Mouse (Mus musculus) ES-E14 (cell line): ENCODE data around the gene Spaca9. TPM values are rescaled to one million over a fixed set of nuclear protein-coding genes. Genes with fewer than 3 reads are reported as not detected.

Experiments
- DNase-seq: peaks from one replicate; pipeline ENCODE4 v3.0.0-alpha.2; 2013; ENCODE audit warnings: low read depth, low spot score
- H3K27ac ChIP-seq: 2 replicates; pipeline ENCODE4 v1.5.1; 2012; ENCODE audit warnings: low read depth, mild to moderate bottlenecking, low read length, moderate library complexity, mixed read lengths; ENCODE audit not compliant: poor library complexity, insufficient read depth, severe bottlenecking
- H3K36me3 ChIP-seq: 2 replicates; pipeline ENCODE4 v1.6.1; 2012; ENCODE audit warnings: mild to moderate bottlenecking, low read length, moderate library complexity, mixed read lengths; ENCODE audit not compliant: control insufficient read depth, poor library complexity, insufficient read depth, severe bottlenecking
- H3K4me1 ChIP-seq, 2 experiments: fragments of 150-350 bp in 1 of 2; sonication (generic) in 1 of 2; 2 replicates each; pipeline ENCODE4 v1.6.1; 2012; ENCODE audit warnings: low read length in 2 of 2, mild to moderate bottlenecking in 1 of 2, mixed read lengths in 1 of 2; ENCODE audit not compliant: control insufficient read depth in 2 of 2, insufficient read depth in 2 of 2, poor library complexity in 1 of 2
- H3K4me3 ChIP-seq, 2 experiments: fragments of 150-350 bp in 1 of 2; sonication (generic) in 1 of 2; 2 replicates each; pipeline ENCODE4 v1.5.1; 2012; ENCODE audit warnings: low read length in 2 of 2, low read depth in 1 of 2, mild to moderate bottlenecking in 1 of 2, mixed read lengths in 1 of 2; ENCODE audit not compliant: insufficient read depth in 1 of 2, poor library complexity in 1 of 2, severe bottlenecking in 1 of 2
- H3K9ac ChIP-seq: 2 replicates; pipeline ENCODE4 v1.6.1; 2012; ENCODE audit warnings: low read depth, mild to moderate bottlenecking, low read length, mixed read lengths; ENCODE audit not compliant: poor library complexity, insufficient read depth, severe bottlenecking
- H3K9me3 ChIP-seq: fragments of 150-350 bp; sonication (generic); 2 replicates; pipeline ENCODE4 v1.6.1; 2012; ENCODE audit warnings: low read depth, mild to moderate bottlenecking, low read length; ENCODE audit not compliant: control insufficient read depth, insufficient read depth
- CHD2 ChIP-seq: IDR thresholded peaks from 2 replicates; pipeline ENCODE4 v1.6.1; 2014; ENCODE audit warnings: mild to moderate bottlenecking, low read depth, low read length, inconsistent platforms
- HCFC1 ChIP-seq: IDR thresholded peaks from 2 replicates; pipeline ENCODE4 v1.6.1; 2012; ENCODE audit warnings: low read length, inconsistent platforms, borderline replicate concordance; ENCODE audit not compliant: insufficient read depth
- MAFK ChIP-seq: IDR thresholded peaks from 2 replicates; pipeline ENCODE4 v1.6.1; 2014; ENCODE audit warnings: mild to moderate bottlenecking, low read depth, low read length, inconsistent platforms; ENCODE audit not compliant: insufficient read depth
- ZC3H11A ChIP-seq: IDR thresholded peaks from 2 replicates; pipeline ENCODE4 v1.6.1; 2012; ENCODE audit warnings: low read depth, mild to moderate bottlenecking, inconsistent platforms, low read length, borderline replicate concordance
- ZNF384 ChIP-seq: IDR thresholded peaks from 2 replicates; pipeline ENCODE4 v1.6.1; 2012; ENCODE audit warnings: low read depth, low read length, inconsistent platforms
- in situ Hi-C, 2 experiments: fragments of 600-800 bp; cut with MboI; formaldehyde crosslinking; loops; one replicate each; pipeline ENCODE4 v1.15.1; 2025; ENCODE audit warnings: low sequenced_read_pairs in 2 of 2, inconsistent platforms in 1 of 2; ENCODE audit not compliant: unreplicated experiment in 2 of 2
- total RNA-seq: library from RNA; depleted of rRNA; stranded (reverse); fragments of 300-350 nt; gene quantifications from 2 replicates; pipeline ENCODE4 v1.2.3, GENCODE M21; 2012

The Spaca9 gene
- total RNA-seq, 1 experiment: not detected

DNA sequence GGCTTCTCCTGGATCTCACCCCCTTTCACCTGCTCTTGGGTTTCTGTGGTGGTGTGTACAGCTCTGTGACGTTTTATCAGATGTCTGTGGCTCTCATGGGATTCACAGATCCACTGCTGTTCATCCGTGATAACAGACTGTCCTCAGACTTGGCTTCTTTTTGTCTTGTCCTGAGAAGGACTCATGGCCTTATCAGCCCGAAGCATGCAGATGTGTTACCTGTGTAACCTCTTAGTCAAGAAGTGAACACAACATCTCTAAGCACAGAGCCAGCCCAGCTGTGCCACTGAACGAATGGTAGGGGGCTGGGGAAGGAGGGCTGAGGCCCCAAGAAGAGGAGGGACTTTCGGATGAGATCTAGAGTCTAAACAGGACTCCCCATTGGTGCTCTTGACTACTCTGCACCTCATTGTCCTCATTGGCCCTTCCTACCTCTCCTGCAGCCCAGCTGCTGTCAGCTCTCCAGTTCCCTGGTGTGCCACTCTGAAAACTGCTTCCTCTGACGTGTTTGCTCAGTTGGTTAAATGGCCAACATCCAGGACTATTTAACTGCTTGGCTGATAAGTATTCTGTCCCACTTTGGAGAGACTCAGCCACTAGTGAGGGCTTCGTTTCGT, 2.2 kb upstream of the Spaca9 start:
- Histone ChIP-seq H3K9ac (no peak overlapping the region), H3K27ac (no peak overlapping the region), H3K4me3 (no peak overlapping the region), H3K9me3 (no peaks in the 10 kb centered on the region), H3K4me1 (peaks cover 0 to 3% of the 10 kb centered on the region in 2 experiments; a peak in 1 of 4 replicates), H3K36me3 (no peaks in the 10 kb centered on the region)
- no peak for DNase-seq
- no peak for TF ChIP-seq HCFC1
- no peak for TF ChIP-seq MAFK
- TF ChIP-seq ZNF384: no peak
- TF ChIP-seq CHD2: no peak
- TF ChIP-seq ZC3H11A: no peak
- in situ Hi-C loops: no loop called here

DNA sequence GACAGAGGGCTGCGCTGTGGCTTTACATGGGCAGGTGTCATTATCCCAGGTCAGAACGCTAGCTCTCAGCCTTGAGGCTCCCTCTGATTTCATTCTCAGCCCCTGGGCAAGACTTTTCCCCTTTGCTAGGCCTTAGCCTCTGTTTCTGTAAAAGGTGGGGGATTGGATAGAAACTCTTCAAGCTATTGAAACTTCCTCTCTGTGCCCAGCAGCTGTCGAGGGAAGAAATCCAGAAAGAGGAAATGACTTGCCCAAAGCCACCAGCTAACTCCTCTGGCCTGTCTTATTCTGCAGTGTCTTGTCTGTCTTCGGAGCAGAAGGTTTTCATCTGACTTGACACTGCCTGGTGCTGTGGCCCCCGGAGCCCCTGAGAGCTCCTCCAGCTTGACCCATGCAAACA, 961 bp downstream of the Spaca9 start:
- Histone ChIP-seq H3K36me3 (no peaks in the 10 kb centered on the region), H3K9me3 (no peaks in the 10 kb centered on the region), H3K4me3 (no peak overlapping the region), H3K9ac (no peak overlapping the region), H3K27ac (no peak overlapping the region), H3K4me1 (peaks cover 0 to 3% of the 10 kb centered on the region in 2 experiments; a peak in 1 of 4 replicates)
- in situ Hi-C loops: no loop called here
- no peak for DNase-seq
- no peak for TF ChIP-seq ZC3H11A
- TF ChIP-seq CHD2: no peak
- no peak for TF ChIP-seq MAFK
- no peak for TF ChIP-seq ZNF384
- TF ChIP-seq HCFC1: no peak

DNA sequence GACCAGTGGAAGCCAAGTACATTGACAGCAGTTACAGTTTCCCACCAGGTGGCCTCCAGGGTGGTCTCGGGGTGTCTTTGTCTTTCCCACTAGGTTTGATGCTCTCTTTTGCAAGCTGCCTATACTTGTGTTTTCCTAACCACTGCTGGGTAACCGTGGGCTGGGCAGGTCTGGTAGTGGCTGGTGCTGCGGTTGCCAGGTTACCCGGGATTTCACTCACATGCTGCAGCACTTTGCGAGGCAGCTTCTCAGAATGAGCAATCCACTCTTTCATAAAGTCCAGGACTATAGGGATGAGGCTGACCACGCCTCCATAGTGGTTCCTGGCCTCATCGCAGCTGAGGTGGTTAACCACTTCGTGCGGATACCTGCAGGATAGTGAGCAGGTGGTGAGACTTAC, 6.8 kb downstream of the Spaca9 start:
- no peak for DNase-seq
- Histone ChIP-seq H3K36me3 (no peaks in the 10 kb centered on the region), H3K9me3 (no peaks in the 10 kb centered on the region), H3K9ac (no peak overlapping the region), H3K4me3 (no peak overlapping the region), H3K27ac (no peak overlapping the region), H3K4me1 (no peaks in the 10 kb centered on the region)
- in situ Hi-C loops: no loop called here
- TF ChIP-seq HCFC1 (no peak), MAFK (no peak), ZNF384 (no peak), ZC3H11A (no peak), CHD2 (no peak)

DNA sequence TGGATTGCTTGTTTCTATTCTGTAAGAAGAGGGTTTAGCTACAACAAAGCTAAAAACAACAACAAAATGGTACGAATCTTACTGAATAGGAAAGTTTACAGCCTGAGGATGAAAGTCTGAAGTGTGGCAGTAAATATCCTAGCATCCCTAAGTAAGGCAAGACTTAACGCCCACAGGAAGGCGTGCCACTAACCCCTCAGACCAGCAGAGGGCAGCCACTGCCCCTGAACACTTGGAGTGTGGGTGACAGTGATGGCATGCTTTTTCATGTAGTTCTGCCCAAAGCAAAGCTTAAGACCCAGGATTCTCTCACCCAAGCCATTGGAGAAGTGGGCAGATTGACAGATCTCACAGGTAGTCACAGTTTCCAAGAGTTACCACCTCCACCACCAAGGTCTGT, 11.1 kb downstream of the Spaca9 start:
- Histone ChIP-seq H3K27ac (no peak overlapping the region), H3K36me3 (peaks cover 20% of the 10 kb centered on the region), H3K9me3 (no peaks in the 10 kb centered on the region), H3K9ac (no peak overlapping the region), H3K4me3 (no peak overlapping the region), H3K4me1 (no peaks in the 10 kb centered on the region)
- peak; percentile 7 for DNase-seq
- TF ChIP-seq CHD2 (no peak), ZNF384 (no peak), HCFC1 (no peak), MAFK (no peak), ZC3H11A (no peak)
- in situ Hi-C loops: no loop called here

DNA sequence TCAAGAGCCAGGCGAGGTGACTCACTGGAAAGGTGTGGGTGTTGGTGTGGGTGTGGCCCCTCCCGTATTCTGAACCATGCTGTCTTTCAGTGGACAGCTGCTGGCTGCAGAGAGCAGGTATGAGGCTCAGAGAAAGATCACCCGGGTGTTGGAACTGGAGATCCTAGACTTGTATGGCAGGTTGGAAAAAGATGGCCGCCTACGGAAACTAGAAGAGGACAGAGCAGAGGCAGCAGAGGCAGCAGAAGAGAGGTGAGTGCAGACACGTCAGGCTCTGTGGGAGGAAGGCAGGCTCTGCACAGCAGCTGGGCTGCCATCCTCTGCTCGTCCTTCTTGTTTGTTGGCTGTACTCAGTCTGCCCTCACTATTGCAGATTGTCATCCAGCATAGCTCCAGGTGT, 13.6 kb downstream of the Spaca9 start:
- TF ChIP-seq HCFC1: no peak
- TF ChIP-seq ZC3H11A: no peak
- TF ChIP-seq ZNF384: no peak
- no peak for TF ChIP-seq MAFK
- TF ChIP-seq CHD2: no peak
- no peak overlapping the region for H3K4me3 ChIP-seq
- no peaks in the 10 kb centered on the region for H3K4me1 ChIP-seq
- peaks cover 42% of the 10 kb centered on the region for H3K36me3 ChIP-seq
- H3K27ac ChIP-seq: no peak overlapping the region
- no peak overlapping the region for H3K9ac ChIP-seq
- in situ Hi-C loops: no loop called here
- DNase-seq: no peak
- H3K9me3 ChIP-seq: no peaks in the 10 kb centered on the region
